In the genomic region with DNA sequence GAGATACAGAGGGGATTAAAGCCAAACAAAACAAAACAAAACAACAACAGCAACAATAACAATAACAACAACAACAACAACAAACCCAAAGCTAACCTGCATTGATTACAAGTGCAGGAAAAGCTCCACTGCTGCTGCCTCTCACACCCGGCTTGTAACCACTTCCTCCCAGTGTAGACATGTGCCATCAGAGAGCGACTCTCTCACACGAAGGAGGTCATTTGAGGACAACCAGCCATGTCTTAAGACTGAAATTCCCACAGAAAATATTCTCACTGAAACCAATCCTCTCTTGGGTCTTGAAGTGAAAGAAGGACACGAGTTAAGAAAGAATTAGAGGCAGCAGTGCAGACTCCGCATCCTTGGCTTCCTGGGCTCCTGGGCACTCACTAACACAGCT, we compare ENCODE assay signal across 14 mouse cellular contexts.
DNase-seq lines count a peak whose midpoint lies in the region; ATAC-seq lines count a peak whose summit lies in the region.
"Had no signal": no experiment of that assay in that cellular context is flagged by ENCODE, and none has a peak within 500 bp of the region (broad histone marks: within the 10 kb centered on the region; RNA-seq: fewer than 3 reads in every experiment).

No protein-coding gene starts in this region.

- intact Hi-C loops in heart, postnatal 36 days (cut with DNase I): no loop called here

- peak; percentile 74 for ATAC-seq in megakaryocyte progenitor cell, adult 5-6 weeks (replicated peaks; ENCODE audit: poor library complexity)
- ATAC-seq: forebrain, embryonic 15.5 days; midbrain, embryonic 15.5 days had no signal

- DNase-seq in heart, adult 8-10 months (ENCODE audit: low spot score): peak; percentile 29
- no peak for DNase-seq in heart, postnatal 36 days
- peak; percentile 64 for DNase-seq in T-cell, adult 2 months (ENCODE audit: low spot score)
- peak; percentile 40 for DNase-seq in thymus, postnatal 25 days
- DNase-seq in left cerebral cortex, adult 18-20 months (ENCODE audit: low spot score in 2 of 2): no peak
- no peak for DNase-seq in right cerebral cortex, postnatal 25 days
- DNase-seq: cerebellum, adult 11-12 months; gastrocnemius, postnatal 10 days; kidney, postnatal 36 days; lung, postnatal 4 days; spleen, adult 18-20 months had no signal

Comparison
In these comparisons a context has a peak if more than half of its experiments do, and no peak if none do; other contexts are left out.
1. DNase-seq: peak in heart, adult 8-10 months (single experiment), T-cell, adult 2 months (single experiment) and thymus, postnatal 25 days (single experiment); none in heart, postnatal 36 days (0 of 2), left cerebral cortex, adult 18-20 months (0 of 2) and right cerebral cortex, postnatal 25 days (single experiment).